Comparison of ENCODE assay signal across 16 mouse cellular contexts in genomic region chr17:84611500-84611899, GRCm38 (mm10). TPM values are rescaled to one million over a fixed set of nuclear protein-coding genes. Genes with fewer than 3 reads are reported as not detected.
DNase-seq lines count a peak whose midpoint lies in the region; ATAC-seq lines count a peak whose summit lies in the region.
"Had no signal": no experiment of that assay in that cellular context is flagged by ENCODE, and none has a peak within 500 bp of the region (broad histone marks: within the 10 kb centered on the region; RNA-seq: fewer than 3 reads in every experiment).

No protein-coding gene starts in this region.

- no peak overlapping the region for H3K4me2 ChIP-seq in limb, embryonic 13.5 days (replicated peaks)
- H3K4me2 ChIP-seq in forebrain, embryonic 15.5 days (replicated peaks) = no peak overlapping the region
- H3K4me2 ChIP-seq: hindbrain, embryonic 14.5 days; liver, embryonic 12.5 days had no signal

- peaks cover 11% of the 10 kb centered on the region; the same call in 1 of the 2 replicates for H3K4me1 ChIP-seq in limb, embryonic 13.5 days
- peaks cover 17% of the 10 kb centered on the region for H3K4me1 ChIP-seq in limb, embryonic 10.5 days
- H3K4me1 ChIP-seq in forebrain, embryonic 15.5 days = no peaks in the 10 kb centered on the region
- H3K4me1 ChIP-seq: liver, embryonic 12.5 days; midbrain, embryonic 10.5 days had no signal

- peaks cover 6% of the 10 kb centered on the region; the same call in 1 of the 2 replicates for H3K9me3 ChIP-seq in limb, embryonic 13.5 days
- H3K9me3 ChIP-seq in limb, embryonic 10.5 days (replicated peaks) = peaks cover 3% of the 10 kb centered on the region; the same call in 1 of the 2 replicates
- no peaks in the 10 kb centered on the region for H3K9me3 ChIP-seq in forebrain, embryonic 15.5 days

- DNase-seq in heart, adult 18-20 months = peak; percentile 40 to 63
- DNase-seq in heart, postnatal 25 days (ENCODE audit: low spot score) = no peak
- DNase-seq in limb, embryonic 10.5 days (ENCODE audit: low spot score) = no peak
- peak; percentile 31 to 62 for DNase-seq in gastrocnemius, postnatal 36 days
- DNase-seq in testis, postnatal 14 days (ENCODE audit: low spot score) = peak; percentile 33
- DNase-seq: B cell, adult 2 months; cerebellum, adult 11 months; lung, postnatal 10 days; thymus, adult 2 months had no signal

- H3K36me3 ChIP-seq in limb, embryonic 13.5 days = peaks cover 59% of the 10 kb centered on the region
- peaks cover 35% of the 10 kb centered on the region for H3K36me3 ChIP-seq in limb, embryonic 10.5 days
- no peaks in the 10 kb centered on the region for H3K36me3 ChIP-seq in forebrain, embryonic 15.5 days

- peak overlapping the region; percentile 55; the same call in 1 of the 2 replicates for H3K27ac ChIP-seq in limb, embryonic 13.5 days
- H3K27ac ChIP-seq in limb, embryonic 10.5 days = no peak overlapping the region
- H3K27ac ChIP-seq in forebrain, embryonic 15.5 days (replicated peaks) = no peak overlapping the region
- H3K27ac ChIP-seq: hindbrain, embryonic 14.5 days; liver, embryonic 12.5 days; midbrain, embryonic 10.5 days had no signal

- no peaks in the 10 kb centered on the region for H3K27me3 ChIP-seq in limb, embryonic 13.5 days
- H3K27me3 ChIP-seq in limb, embryonic 10.5 days (ENCODE audit: low read depth, poor library complexity, severe bottlenecking) = no peaks in the 10 kb centered on the region
- no peaks in the 10 kb centered on the region for H3K27me3 ChIP-seq in forebrain, embryonic 15.5 days
- H3K27me3 ChIP-seq: liver, embryonic 12.5 days had no signal

- H3K4me3 ChIP-seq in limb, embryonic 13.5 days = no peak overlapping the region
- H3K4me3 ChIP-seq in limb, embryonic 10.5 days = no peak overlapping the region
- no peak overlapping the region for H3K4me3 ChIP-seq in forebrain, embryonic 15.5 days
- H3K4me3 ChIP-seq: erythroblast, embryonic 14.5 days; liver, embryonic 12.5 days; midbrain, embryonic 10.5 days had no signal

- WGBS in limb, embryonic 13.5 days = 61% methylated on average over 9 of the region's 9 CpGs
- WGBS in limb, embryonic 10.5 days = 78% methylated on average over 9 of the region's 9 CpGs
- 88% methylated on average over 9 of the region's 9 CpGs for WGBS in forebrain, embryonic 15.5 days

- no peak for ATAC-seq in limb, embryonic 13.5 days (ENCODE audit: low FRiP score, low read depth)
- ATAC-seq in megakaryocyte, adult 5-6 weeks (ENCODE audit: poor library complexity, severe bottlenecking) = no peak
- no peak for ATAC-seq in forebrain, embryonic 15.5 days (replicated peaks)
- ATAC-seq: liver, embryonic 12.5 days had no signal

- intact Hi-C loops in heart, postnatal 25 days (cut with DNase I) = no loop called here
- intact Hi-C loops in gastrocnemius, postnatal 36 days (cut with DNase I) = no loop called here

- H3K9ac ChIP-seq in limb, embryonic 13.5 days = no peak overlapping the region
- no peak overlapping the region for H3K9ac ChIP-seq in forebrain, embryonic 15.5 days (replicated peaks)
- H3K9ac ChIP-seq: hindbrain, embryonic 14.5 days; liver, embryonic 12.5 days had no signal

RNA-seq across cellular contexts. Expression of gene Dync2li1, which starts 14.8 kb away (rescaled TPM):
- total RNA-seq in heart, adult 18-20 months (2021) = 1 to 10 TPM; 2.9 to 3.2 TPM
- 1 to 10 TPM; 2.8 to 3.0 TPM for total RNA-seq in heart, postnatal 25 days (2021)
- polyA plus RNA-seq in limb, embryonic 13.5 days (2015; fragmentation: Nextera tagmentation; extraction: Ambion mirVana) = 36.4 and 39.9 TPM in 2 replicates
- 25.5 and 33.4 TPM in 2 replicates for polyA plus RNA-seq in limb, embryonic 10.5 days (2016; fragmentation: Nextera tagmentation; extraction: Ambion mirVana)
- 1 to 10 TPM; 2.6 to 3.3 TPM for total RNA-seq in gastrocnemius, postnatal 36 days (2021)
- 2.6 and 3.3 TPM in 2 replicates for total RNA-seq in megakaryocyte, adult 5-6 weeks (2015)
- 0.88 and 1.1 TPM in 2 replicates for total RNA-seq in megakaryocyte, adult 5-6 weeks (2017)
- 33.4 and 36.1 TPM in 2 replicates for polyA plus RNA-seq in forebrain, embryonic 15.5 days (2015; fragmentation: Nextera tagmentation; extraction: Ambion mirVana)
- polyA plus RNA-seq: erythroblast, embryonic 14.5 days had no signal

Comparison
In these comparisons a context has a peak if more than half of its experiments do, and no peak if none do; other contexts are left out.
1. DNase-seq: peak in heart, adult 18-20 months (2 of 2), gastrocnemius, postnatal 36 days (2 of 2) and testis, postnatal 14 days (single experiment); none in heart, postnatal 25 days (single experiment) and limb, embryonic 10.5 days (single experiment).